Mouse (Mus musculus) ES-E14 (cell line): Measurements from ENCODE around the gene Kcnab2.

Source experiments
- CHD2 ChIP-seq: IDR thresholded peaks from 2 replicates; pipeline ENCODE4 v1.6.1; 2014; ENCODE audit warnings: mild to moderate bottlenecking, low read depth, low read length, inconsistent platforms
- HCFC1 ChIP-seq: IDR thresholded peaks from 2 replicates; pipeline ENCODE4 v1.6.1; 2012; ENCODE audit warnings: low read length, inconsistent platforms, borderline replicate concordance; ENCODE audit not compliant: insufficient read depth
- MAFK ChIP-seq: IDR thresholded peaks from 2 replicates; pipeline ENCODE4 v1.6.1; 2014; ENCODE audit warnings: mild to moderate bottlenecking, low read depth, low read length, inconsistent platforms; ENCODE audit not compliant: insufficient read depth

GRCm38 (mm10) chr4:152435255-152435654 lies 42.4 kb downstream of the Kcnab2 start:
- TF ChIP-seq CHD2 (no peak), HCFC1 (no peak), MAFK (no peak)
